Mouse (Mus musculus): ENCODE results near the gene Rsrc2.
"Not testable (repeated sequence)": the region's sequence is repeated elsewhere in the genome, so short reads cannot be mapped to it uniquely, and the experiment has no call there.

Rsrc2 gene

DNA sequence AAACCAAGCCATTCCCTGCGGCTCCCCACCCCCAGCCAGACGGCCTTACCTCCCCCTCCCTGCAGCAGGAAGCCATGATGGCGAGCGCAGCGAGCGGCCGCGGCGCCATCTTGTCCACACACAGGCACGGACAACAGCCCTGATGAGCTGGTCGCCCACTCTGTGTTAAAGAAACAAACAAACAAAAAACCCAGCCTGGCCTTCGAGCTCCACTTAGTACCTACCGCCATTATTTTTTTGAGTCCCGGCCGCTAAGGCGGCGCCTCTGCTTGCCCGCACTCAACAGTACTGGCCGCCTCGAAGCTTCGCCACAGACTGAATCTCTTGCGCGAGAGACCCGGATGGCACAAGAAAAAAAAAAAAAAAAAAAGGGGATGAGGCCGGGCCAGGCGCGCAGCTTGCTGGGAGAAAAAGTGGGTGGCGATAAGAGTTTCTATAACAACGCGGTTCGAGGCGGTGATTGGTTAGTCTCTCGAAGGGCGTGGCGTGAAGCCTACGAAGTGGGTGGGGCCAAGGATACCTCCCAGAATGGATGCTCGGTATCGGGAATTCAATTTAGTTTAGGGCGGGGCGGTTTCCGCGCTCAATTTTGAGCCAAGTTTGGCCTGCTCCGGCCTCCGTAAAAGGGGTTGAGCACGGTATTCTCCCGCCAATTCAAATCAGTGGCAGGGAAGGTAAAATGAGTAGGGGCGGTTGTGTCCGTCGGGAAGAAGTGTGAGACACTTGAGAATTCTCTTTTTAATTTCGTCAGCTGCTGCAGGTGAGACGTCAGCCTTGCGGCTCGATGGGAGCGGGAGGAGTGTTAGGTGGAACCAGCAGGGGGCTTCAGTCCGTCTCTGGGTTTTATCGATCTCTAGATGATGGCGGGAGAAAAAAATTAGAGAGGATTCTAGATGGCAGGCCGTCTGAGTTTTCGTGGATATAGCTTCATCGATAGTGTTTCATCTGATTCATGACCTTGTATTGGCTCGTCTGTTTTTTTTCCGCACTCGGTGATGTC, at the start of gene Rsrc2, which contains the start of gene Kntc1:
Gene Rsrc2, minus strand, starts transcription at position 350 of the 1,000 bp plus-strand sequence.
Gene Kntc1, plus strand, starts transcription at position 652 of the 1,000 bp plus-strand sequence.
- peak; percentile 100 for DNase-seq (ENCODE audit: low read depth, low spot score)

DNA sequence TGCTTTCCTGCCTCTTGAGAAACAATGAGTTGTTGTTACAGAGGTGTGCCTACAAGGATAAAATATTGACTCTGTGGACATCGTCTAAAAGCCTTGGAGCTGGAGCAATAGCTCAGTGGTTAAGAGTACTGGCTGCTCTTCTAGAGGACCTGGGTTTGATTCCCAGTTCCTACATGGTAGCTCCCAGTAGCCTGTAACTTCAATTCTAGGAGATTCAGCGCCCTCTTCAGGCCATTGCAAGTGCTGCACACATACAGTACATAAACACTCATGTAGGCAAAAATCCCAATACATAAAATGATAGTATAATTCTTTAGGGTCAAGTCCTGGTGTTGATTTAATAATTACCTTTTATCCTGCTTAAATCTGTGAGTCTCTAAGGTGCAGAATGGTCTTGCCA, 43.9 kb upstream of the Rsrc2 start:
- peak; percentile 27 for DNase-seq (ENCODE audit: low read depth, low spot score)

DNA sequence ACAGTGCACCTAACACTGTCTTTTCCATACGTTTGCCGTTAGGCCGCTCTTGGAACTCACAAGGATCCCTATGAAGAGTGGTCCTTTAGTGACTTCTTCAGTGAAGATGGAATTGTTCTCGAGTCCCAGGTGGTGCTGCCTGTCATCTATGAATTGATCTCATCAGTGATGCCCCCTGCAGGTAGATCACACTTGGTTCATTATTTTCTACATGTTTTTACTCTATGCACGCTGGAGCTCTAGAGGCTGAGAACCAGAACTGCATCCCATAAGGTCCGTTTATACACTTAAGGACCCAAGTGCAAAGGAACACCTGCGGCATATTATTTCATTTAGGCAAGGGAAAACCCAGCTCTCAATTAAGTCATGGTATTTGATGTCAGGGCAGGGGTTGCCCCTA, 39.8 kb upstream of the Rsrc2 start:
- DNase-seq (ENCODE audit: low read depth, low spot score), result peak; percentile 73

DNA sequence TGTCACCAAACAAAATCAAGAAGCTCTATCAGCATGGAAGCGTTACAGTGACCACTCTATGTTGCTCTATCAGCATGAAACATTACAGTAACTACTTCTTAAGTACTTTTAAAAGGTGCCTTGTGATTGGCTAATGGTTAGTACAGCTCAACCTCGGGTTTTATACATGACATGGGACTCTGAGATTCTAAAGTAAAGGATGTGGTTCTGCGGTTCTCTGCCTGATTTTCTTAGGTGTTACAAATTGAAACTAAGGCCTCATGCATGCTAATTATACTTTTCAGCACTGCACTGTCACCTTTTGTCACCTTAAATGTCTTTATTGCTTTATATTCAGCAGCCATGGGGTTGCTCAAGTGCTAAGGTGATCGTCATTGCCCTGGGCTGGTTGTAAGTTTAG, 32.6 kb upstream of the Rsrc2 start:
- no peak for DNase-seq (ENCODE audit: low read depth, low spot score)

DNA sequence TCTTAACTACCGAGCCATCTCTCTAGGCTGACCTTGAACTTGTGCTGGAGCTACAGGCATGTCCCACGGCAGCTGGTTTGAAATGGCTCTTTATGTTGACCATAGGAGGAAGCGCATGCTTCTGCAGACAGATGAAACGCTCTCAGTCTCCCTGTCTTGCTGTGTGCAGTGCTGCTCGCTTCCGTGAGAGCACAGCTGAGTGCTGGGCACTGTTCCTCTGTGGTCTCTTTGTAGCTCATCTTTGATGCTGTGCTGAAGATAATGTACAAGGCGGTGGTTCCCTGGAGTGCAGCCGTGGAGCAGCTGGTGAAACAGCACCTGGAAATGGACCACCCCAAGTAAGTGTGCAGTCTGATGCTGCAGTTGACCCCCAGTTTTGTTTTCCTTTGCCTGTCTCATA, 31.5 kb upstream of the Rsrc2 start:
- no peak for DNase-seq (ENCODE audit: low read depth, low spot score)

DNA sequence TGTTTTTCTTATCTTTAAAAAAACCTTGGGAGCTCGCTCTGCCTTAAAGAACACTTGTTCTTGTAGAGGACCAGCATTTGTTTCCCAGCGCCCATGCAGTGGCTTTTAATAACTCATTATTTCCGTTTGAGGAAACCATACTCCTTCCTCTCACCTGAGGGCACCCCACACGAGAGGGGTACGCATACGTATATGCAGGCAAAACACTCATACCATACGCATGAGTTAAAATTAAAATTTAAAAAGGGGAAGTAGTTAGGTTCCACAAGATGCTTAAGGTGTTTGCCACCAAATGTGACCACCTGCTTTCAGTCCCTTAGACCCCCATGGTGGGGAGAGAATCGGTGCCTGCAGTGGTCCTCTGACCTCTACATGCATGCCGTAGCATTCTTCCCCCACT, 24.2 kb upstream of the Rsrc2 start:
- DNase-seq (ENCODE audit: low read depth, low spot score), result no peak

DNA sequence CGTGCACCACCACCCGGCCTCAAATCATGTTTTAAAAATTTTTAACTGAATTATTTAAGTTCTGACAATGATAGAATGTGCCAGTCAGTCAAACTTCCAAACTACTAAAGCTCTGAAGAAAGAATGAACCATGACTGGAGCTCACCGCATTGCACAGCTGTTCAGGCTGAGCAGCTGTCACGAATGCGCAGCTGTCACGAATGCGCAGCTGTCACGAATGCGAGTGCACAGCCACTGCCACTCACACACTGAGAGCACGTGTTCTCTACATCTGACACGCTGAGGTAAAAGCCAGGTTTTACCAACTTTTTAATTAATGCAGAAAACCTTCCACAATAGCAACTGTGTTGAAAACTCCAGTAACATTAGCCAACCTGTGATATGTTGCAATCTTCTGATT, 17.2 kb upstream of the Rsrc2 start:
- not testable (repeated sequence) for DNase-seq (ENCODE audit: low read depth, low spot score)

DNA sequence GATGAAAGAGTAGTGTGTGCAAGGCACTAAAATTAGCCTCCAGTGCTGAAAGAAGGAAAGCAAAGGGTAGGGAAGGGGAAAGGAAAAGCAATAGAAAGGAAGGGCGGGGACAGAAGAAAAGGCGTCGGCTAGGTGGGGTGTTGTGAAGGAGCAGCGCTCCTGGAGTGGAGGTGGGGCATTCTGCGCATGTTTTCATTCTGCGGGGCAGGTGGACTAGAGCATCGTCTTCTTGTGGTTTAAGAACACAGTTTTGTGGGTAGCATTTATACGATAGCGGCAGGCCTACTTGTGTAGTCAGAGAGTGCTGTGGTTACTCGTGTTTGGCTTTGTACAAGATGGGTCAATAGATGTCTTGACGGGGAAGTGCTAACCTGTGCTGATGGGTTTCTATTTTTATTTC, 16.3 kb upstream of the Rsrc2 start:
- no peak for DNase-seq (ENCODE audit: low read depth, low spot score)

DNA sequence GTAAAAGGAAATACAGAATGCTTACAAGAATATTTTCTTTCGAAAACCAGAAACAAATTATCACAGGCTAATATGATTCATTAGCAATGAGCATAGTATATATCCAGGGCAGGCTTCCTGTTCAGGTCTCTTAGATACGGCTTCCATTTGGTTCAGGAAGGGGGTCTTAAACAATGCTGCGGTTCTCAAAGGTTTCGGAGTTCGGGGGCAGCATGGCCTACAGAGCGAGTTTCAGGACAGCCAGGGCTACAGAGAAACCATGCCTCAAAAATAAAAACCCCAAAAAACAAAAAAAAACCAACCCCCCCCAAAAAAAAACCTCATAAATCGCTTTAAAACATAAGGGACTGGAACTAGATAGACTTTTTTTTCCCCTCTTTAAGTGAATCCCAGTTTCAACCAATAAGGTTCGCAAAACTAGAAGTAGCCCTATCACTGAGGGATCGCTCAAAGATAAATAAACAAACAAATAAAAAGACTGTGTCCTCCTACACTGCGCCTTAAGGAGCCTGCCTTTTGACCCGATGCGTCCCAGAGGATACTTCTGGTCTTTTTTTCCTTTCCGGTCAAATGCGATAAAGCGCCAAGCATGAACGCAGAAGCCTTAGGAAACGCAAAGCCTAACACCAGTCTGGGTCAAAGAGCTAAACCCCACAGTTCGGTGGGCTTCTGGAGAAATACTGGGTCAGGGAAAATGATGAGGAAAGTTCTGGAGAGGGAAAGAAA, 712 bp downstream of the Rsrc2 start:
- DNase-seq (ENCODE audit: low read depth, low spot score), result no peak

DNA sequence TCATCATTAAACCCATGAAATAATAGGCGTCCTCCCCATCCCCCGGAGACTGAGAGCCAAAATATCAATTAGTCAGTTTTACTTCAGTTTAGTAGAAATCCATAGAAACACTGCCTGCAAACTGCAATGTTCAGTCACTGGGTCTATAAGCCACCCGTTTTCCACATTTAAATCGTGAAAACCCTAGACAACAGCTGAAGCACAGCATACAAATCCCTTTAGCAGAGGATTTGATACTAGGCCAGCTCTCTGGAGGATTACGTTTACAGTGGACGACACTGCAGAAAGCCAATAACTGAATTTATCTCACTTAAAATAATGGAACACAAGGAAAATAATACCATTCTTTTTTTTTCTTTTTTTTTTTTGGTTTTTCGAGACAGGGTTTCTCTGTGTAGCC, 1.6 kb downstream of the Rsrc2 start:
- DNase-seq (ENCODE audit: low read depth, low spot score), result no peak

DNA sequence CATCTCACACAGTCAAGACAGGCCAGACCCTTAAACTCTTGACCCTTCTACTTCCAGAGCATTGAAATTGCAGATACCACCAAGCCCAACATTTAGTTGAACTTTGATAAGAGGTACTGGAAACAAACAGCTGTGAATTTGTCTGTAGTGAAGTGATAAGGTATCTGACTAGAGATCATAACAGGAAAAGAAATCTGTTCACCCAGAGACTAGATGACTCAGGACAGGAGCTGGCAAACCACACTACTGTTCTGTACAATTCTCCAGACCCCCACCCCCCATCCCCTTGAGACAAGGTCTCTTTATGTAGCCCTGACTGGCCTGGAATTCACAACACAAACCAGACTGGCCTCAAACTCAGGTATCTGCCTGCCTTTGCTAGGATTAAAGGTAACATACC, 3.0 kb downstream of the Rsrc2 start:
- no peak for DNase-seq (ENCODE audit: low read depth, low spot score)

DNA sequence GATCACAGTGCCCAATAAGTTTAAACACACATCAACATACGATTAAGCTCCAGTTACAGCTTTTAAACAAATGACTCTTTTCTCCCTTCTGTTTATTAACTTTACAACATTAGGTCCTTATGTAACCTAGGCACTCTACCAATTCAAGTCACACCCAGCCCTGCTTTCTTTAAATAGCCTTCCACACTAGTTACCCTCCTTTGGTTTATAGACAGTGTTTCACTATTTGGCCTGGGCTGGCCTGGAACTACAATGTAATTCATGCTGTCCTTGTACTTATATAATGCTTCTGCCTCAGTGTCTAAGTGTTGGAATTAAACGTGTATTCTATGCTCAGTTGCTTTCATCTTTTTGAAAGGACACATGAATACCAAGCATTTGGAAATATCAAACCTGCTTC, 4.9 kb downstream of the Rsrc2 start:
- DNase-seq (ENCODE audit: low read depth, low spot score), result no peak

DNA sequence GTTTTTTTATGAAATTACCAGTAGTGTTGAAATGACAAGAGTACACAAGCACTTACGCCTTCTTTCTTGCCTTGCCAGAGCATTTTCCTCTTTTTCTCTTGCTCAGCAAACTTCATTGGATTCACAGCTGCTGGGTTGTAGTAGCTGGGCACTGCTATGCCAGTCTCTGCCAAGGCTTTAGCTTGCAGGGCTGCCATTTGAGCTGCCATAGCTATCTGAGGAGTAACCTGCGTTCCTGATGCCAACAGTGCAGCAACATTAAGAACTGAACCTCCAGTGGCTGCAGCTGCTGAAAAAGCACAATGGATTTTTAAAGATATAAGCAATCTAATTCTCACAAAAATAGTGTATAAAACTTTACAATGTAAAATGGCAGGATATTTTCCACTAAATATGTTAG, 18.2 kb downstream of the Rsrc2 start:
- DNase-seq (ENCODE audit: low read depth, low spot score), result no peak

DNA sequence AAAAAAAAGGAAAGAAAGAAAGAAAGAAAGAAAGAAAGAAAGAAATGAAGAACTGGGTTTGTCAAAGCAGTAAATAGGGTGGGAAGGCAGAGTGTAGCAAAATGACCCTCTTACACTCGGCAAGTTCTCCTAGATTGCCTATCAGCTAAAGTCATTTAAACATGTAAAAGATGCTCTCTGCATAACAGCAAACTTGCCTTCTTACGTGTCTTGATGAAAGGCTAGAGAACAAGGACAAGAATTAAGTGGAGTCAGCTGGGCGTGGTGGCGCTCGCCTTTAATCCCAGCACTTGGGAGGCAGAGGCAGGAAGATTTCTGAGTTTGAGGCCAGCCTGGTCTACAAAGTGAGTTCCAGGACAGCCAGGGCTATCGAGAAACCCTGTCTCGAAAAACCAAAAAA, 25.4 kb downstream of the Rsrc2 start:
- DNase-seq (ENCODE audit: low read depth, low spot score), result peak; percentile 49

DNA sequence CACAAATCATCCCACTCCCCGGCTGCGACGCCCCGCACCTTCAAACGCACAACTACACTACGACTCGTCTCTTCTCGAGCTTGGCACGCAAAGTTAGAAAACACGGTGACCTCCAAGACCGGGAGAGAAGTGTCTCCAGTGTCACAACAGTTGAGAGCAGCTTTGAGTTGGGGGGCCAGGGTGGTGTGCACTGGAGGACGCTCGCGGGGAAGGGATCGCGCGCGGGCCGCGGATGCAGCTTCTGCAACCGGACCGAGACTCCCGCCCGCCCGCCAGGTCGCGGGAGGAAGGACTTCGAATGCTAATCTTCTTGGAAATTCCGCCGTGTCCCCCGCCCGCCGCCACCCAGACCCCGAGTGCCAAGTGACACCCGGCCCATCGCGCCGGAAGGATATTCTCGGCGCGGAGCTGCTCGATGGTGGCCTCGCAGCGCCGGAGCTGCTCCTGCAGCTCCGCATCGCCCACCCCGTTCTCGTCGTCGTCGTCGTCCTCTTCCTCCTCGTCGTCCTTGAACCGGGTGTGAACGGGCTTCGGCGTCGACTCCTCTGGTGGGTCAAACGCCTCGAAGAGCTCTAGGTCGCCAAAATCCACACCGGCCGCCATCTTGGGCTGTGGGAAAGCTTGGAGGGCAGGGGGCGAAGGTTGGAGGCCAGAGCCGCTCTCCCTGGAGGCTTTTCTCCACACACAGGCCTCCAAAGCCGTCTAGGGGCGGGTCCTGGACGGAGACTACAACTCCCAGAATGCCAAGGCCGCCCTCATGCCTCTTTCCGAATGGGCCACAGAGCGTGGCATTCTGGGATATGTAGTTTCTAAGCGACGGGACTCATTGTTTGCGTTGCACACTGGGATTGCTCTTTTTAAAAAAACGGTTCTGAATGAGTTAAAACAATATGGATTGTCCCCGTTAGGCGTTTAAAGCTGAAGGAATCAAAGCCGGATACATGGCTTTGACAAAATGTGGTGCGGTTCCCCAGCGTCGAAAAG, 28.6 kb downstream of the Rsrc2 start, which contains the start of gene Zcchc8:
Gene Zcchc8, minus strand, starts transcription at position 773 of the 984 bp plus-strand sequence.
- DNase-seq (ENCODE audit: low read depth, low spot score), result peak; percentile 97

DNA sequence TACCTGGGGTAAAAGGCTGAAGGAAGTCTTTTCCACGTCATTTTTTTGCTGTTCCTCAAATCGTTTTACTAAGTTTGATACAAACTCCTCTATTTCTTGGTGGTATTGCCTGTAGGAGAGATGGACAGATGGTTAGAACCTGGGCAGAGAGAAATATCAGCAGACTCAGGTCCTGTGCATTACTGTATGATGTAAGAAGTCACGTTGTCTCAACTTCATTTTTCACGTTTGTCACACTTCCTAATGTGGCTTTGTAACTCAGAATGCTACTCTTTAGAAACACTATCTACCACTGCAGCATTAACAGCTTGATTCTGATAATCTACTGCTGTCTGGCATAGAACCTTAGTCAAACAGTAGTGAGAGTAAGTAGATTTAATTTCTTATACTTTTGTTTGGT, 34.6 kb downstream of the Rsrc2 start:
- no peak for DNase-seq (ENCODE audit: low read depth, low spot score)

DNA sequence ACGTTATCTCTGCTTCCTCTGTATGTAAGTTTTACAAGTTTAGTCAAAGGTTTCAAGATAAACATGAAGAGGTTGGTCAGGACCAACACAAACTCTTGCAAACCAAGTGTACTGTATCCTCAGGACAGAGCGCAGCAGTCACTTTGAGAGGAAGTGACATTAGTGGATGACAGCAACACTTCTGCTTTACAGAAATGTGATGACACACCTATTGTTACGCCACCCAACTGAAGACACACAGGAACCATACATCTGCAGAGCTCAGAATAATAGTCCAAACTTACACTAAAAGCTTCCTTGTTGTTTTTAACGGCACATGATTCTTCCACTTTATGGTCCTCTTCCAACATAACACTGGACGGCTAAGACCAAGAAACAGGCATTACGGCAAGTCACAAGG, 35.4 kb downstream of the Rsrc2 start:
- DNase-seq (ENCODE audit: low read depth, low spot score), result no peak

DNA sequence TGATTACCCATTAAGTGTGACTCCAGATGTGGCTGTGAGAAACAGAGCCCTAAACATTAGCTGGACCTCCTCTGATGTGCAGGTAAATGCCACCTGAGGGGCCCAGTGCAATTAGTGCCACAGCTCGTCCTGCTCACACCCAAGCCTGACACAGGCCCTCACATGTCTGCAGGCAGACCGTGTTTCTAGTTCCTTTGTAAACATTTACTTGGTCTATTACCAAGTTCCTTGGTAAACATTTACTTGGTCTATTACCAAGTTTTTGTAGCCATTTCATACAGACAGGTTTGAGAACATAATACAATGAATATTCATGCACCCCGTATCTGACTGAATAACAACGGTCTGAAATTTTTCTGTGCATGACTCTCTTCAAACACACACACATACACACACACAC, 39.6 kb downstream of the Rsrc2 start:
- no peak for DNase-seq (ENCODE audit: low read depth, low spot score)

DNA sequence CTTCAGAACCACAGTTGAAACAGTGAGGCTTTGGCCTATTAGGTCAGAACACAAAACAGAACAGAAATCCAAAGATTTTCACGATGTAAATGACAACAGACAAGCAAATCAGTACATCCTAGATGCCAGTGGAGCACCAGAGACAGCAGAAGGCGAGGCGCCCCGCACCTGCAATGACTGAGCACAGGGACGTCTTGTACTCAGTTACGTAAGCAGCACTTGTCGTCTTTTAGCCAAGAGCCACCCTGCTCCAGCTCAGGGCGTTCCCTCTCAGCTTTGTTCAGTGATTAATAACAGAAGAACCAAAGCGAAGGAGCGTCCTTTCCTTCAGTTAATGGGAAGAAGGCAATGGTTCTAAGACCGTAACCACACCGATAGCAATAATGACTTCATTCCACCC, 40.6 kb downstream of the Rsrc2 start:
- no peak for DNase-seq (ENCODE audit: low read depth, low spot score)

DNA sequence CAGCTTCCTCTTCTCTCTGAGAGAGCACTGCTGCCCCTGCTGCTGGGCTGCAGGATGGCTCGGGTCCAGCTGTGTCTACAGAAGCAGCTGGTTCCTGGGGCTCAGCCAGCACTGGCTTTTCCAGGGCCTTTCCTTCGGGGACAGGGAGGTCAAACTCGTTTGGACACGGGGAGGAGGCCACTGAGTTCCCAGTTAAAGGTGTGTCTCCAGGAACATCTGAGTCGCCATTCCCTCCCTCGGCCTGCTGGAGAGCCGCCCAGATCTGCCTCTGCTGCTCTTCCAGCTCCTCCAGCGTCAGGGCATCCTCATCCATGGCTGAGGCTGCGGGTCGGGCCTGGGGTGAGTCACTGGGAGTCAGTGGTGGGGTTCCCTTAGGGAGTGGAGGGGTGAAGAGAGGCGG, 48.6 kb downstream of the Rsrc2 start:
- DNase-seq (ENCODE audit: low read depth, low spot score), result no peak

DNA sequence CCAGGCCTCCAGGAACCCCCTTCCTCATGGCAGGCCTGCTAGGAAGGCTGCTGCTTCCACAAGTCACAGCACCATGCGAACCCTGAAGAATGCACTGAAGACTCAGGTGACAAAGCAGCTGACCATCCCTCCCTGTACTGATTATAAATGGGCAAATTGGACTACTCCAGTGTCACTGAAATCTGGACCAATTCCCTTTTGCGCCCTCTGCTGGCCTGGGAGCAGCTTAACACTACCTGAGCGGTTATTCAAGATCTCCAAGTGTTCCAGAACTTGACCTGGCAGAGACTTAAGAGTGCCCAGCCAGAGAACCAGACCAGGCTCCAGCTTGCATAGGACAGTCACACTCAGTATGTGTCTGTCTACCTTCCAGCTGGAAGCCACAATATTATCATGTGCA, 50.0 kb downstream of the Rsrc2 start:
- peak; percentile 77 for DNase-seq (ENCODE audit: low read depth, low spot score)
